Mouse (Mus musculus): Measurements from ENCODE around the gene Thrap3.
A peak's percentile ranks its signal among the peaks of the same experiment; 100 is the strongest.

Gene Thrap3

DNA sequence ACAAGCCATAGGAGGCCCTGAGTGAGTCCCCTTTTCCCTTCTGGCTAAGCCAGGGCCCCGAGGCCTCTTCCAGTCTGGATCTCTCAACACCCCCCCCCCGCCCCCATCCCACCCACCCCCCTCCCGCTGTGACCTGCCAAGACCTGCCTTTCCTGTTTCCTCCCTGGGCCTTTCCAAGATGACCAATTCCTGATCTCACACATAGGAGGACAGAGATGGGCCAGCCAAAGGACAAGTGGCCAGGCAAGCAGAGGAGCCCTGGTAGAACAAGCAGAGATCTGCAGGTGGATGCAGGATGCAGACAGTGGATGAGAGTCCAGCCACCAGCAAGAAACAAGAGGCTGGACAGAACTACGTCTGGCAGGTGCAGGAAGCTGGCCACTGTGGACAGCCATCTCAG is 57.2 kb downstream of the Thrap3 start:
- no peak for DNase-seq (ENCODE audit: low spot score)

DNA sequence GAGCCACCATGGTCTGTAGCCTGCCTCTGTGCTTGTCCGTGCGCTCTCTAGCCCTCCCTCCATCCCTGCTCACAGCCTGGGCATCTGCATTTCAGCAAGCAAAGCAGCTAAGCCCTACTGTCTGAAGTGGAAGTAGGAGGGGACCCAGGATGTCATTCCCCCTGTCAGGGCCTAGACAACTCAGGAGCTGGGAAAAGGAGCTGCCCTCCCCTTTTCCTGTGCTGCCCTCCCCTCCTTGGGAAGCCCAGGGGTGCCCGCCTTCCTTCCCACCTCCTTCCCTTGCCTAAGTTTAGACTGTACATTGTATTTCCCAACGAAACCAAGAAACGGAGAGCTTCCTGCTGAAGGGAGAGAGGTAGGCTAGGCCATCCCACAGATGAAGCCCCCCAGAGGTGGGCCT is 61.5 kb downstream of the Thrap3 start:
- no peak for DNase-seq (ENCODE audit: low spot score)

DNA sequence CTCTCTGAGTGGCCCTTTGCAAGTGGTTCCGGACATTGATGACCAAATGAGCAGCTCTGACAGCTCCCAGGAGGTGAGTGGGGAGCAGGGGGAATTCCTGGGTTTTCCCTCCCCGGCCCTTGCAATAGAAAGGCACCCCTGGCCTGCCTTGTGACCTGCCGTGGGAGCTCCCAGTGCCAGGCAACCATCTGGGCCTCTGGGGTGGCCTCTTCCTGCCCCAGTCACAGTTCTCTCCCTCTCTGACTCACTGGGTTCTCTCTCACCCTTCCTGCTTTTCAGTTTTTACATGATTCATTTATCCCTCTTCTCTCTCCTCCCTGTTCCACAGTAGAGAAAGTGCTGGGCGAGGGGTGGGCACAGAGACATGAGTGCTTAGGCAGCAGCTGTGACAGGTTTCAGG is 64.8 kb downstream of the Thrap3 start:
- no peak for DNase-seq (ENCODE audit: low spot score)

DNA sequence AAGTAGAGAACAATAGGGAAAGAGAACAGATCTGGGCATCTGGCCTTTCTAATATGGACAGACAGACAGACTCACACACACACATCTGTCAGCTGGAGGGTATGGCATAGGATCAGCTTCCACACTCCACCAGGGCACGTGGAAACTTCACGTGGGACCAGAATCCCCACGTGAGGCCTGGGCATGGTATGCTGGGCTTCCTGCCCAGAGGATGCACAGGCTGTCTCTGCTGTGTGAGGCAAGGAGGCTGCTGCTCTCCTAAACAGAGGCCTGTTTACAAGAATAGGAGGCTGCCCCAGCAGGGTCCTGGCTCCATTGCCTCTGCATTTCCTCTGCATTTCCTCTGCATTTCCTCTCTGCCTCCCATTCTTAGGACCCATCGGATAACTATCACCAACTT is 67.9 kb downstream of the Thrap3 start:
- DNase-seq (ENCODE audit: low spot score) = no peak

DNA sequence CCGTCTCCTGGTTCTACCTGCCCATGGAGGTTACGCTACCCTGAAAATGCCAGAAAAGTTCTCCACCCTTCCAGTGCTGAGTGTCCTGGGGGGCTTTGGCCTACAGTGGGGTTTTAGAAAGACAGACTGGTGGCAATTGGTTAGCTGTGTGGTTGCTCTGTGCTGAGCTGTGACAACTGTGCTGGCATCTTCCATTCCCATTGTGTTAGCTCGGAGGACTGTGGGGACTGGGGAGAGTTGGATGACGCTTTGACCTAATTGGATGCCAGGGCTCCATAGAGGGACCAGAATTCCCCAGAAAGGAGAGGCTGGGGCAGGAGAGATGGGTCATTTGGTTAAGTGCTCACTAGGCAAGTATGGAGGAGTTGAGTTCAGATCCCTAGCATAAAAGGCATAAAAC is 68.3 kb downstream of the Thrap3 start:
- no peak for DNase-seq (ENCODE audit: low spot score)

DNA sequence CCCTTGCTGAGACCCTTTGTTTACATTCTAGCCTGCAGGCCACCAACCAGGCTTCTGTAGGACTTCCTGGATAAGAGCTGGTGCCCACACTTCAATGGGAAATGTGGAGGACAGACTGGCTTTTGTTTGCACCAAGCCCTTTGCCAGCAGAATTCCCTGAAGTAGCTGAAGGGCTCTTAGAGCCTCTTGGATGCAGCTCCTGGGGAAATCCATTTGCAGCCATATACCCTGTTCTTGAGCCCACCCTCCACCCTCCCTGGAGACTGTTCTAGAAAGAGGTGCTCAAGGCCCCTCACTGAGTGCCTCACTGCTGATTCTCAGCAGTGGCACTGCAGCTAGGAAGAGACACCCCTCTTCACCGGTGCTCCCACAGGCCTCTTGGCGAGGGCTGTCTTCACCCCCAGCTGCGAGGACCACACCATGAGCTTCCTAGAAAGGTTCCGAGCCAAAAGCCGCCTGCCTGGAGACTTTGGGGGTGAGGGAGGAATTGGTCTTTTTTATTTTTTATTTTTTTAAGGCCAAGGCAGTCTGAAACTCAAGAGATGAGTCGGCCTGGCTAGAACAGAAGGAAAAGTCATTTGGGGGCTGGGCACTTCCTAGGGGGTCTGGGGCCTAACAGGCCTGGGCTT is 69.8 kb downstream of the Thrap3 start:
- peak; percentile 62 for DNase-seq (ENCODE audit: low spot score)

DNA sequence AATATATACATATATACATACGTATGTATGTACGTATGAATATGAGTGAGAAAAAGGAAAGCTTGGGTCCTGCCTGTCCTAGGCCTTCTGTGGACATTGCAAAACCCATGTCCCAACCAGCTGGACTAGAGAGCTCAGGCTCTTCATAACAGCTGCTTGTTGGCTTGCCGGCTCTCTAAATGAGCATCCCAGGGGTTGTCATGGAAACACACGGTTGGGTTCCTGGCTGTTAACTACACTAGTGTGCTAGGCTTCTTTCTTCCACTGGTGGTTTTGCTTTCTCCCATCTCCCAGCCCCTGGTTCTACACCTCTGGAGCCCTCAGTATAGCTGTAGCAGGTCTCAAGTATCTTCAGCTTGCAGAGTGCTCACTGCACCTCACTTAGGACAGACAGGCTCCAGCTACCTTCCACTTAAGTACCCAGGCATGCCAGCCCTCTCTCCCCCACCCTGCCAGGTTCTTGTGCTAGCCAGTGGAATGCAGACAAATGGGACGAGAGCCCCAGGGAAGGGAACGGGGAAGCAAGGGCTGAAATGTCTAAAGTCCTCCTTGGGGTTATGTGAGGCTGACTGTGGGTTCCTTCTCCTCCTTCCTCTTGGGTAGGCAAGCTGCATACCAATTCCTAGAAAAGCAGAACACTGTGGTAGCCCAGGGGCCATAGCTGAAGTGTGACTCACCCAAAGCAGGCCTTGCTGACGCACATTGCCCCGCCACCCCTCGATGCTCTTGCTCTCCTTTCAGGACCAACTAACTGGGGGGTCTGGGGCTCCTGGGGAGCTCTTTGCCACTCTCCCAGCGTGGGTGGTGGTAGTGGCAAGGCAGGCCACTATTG is 71.1 kb downstream of the Thrap3 start:
- DNase-seq (ENCODE audit: low spot score) = peak; percentile 80

DNA sequence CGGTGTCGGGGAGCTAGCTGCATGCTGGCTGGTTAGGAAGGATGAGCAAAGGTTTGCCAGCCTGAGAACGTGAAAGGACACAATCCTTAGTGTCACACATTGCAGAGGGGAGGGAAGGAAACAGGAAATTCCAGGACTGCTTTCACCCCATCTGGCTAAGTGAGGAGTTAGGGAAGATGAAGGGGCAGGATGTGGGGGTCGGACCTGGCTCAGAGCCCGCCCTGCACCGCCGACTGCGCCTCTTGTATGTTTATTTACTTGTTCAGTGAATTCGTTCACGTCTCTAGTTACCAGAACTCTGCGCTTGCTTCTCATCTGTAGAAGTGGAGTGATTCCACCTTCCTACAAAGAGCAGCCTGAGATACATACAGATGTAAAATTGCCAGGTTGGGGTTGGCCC is 72.1 kb downstream of the Thrap3 start:
- peak; percentile 45 for DNase-seq (ENCODE audit: low spot score)

DNA sequence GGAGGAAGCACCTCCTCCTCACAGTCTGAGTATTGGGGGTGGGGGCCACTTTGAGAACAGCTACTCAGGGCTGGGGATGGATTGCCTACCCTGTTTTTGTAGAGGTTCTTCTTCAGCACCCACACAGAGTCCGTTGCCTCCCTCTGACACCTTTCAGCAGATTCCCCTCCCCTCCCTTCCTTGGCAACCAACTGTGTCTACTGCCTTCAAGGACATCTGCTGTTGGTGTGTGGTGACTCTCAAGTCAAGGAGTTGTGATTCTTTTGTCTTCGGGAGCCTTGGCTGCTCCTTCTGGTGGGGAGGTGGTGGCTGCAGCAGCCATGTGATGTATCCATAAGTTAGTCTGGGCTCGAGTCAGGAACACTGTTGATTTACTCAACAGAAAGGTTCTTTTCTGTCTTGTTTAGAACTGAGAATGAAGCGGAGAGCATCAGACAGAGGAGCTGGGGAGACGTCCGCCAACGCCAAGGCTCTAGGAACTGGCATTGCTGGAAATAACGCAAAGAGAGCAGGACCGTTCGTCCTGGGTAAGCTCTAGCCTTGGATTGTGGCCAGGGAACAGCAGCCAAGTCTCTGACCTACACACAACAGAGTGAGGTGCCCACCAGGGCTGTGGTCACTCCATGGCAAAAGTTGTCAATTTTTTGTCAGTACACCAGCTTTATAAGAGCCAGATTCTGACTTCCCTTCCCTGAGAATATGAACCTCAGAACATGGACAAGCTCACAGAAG is 79.1 kb downstream of the Thrap3 start:
- DNase-seq (ENCODE audit: low spot score) = no peak

DNA sequence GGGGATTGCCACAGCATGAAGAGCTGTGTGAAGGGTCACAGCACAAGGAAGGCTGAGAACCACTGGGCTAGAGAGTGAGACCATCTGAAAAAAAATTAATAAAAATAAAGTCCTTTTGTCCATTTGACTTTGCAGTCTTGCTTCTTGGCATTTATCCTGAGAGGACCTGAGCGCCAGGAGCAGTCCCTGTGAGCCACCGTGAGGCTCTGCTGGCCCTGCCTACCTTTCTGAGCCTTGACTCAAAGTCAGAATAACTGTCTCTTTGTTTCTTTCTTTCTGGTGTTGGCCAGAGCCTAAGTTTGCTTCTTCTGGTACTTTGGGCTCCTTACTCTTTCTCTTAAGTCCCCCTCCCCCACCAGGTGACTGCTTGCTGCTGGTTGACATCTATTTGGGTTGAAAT is 82.1 kb downstream of the Thrap3 start:
- DNase-seq (ENCODE audit: low spot score) = no peak

DNA sequence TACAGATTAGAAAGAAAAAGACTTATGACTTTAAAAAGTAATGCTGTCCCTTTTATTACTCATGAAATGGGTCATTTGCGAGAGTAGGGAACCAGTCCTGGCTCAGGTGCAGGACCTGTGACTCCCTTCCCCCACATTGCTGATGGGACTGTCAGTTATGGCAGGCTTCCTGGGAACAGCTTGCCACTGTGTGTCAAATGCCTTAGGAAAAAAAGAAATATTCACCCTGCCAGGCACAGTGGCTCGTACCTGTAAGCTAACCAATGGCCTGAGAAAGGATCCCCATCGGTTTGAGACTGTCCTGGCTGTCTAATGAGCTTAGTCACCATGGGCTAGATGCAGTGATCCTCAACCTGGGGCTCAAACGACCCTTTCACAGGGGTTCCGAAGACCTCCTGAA is 82.5 kb downstream of the Thrap3 start:
- DNase-seq (ENCODE audit: low spot score) = no peak

DNA sequence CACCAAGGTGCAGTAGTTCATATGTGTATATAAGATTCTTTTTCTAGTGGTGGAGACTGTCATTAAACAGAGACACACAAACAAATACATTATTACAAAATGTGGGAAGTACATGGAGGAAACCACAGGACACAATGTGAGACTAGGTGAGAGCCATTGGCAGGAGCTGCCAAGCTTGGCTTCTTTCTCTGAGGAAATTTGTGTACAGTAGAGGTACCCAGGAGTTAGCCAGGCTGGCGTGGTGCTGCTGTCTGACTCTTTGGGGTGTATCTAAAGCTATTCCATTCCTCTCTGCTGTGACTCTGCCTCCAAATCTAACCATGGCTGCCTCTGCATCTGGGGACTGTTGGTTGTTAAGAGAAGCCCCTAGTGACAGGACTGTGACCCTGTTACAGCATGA is 83.5 kb downstream of the Thrap3 start:
- no peak for DNase-seq (ENCODE audit: low spot score)

DNA sequence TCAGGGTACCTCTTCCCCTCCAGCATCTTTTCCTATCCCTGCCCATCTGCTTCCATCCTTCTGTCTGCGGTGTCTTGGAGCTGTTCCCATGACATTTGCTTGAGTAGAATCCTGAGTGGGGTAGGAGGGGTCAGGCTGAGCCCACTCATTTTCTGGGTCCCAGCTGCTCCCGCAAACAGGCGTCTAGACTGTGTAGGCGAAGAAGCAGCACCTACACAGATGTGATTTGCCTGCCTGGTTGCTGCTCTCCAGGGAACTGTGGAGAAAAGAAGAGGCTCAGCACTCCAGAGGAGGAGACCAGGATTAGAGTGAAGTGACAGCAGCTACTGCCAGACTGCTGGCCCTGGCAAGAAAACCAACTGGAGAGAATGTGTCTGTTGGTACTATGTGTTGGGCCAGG is 83.9 kb downstream of the Thrap3 start:
- no peak for DNase-seq (ENCODE audit: low spot score)

DNA sequence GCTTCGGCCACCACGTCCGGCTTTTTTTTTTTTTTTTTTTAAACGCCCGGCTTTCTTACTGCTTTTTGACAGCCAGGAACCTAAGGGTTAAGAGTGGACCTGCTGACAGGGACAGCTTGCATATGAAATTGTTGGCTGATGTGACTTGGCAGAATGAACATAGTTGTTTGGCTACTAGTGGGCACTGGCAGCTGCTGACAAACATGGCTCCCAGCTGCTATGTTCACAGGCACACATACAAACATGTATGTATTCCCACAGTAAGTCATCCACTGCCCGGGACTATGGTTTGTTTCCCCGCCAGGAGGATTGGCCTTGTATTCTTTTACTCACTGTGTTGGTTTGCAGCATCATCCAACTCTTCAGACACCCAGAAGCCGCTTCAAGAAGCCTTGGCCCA is 85.4 kb downstream of the Thrap3 start:
- DNase-seq (ENCODE audit: low spot score) = no peak

DNA sequence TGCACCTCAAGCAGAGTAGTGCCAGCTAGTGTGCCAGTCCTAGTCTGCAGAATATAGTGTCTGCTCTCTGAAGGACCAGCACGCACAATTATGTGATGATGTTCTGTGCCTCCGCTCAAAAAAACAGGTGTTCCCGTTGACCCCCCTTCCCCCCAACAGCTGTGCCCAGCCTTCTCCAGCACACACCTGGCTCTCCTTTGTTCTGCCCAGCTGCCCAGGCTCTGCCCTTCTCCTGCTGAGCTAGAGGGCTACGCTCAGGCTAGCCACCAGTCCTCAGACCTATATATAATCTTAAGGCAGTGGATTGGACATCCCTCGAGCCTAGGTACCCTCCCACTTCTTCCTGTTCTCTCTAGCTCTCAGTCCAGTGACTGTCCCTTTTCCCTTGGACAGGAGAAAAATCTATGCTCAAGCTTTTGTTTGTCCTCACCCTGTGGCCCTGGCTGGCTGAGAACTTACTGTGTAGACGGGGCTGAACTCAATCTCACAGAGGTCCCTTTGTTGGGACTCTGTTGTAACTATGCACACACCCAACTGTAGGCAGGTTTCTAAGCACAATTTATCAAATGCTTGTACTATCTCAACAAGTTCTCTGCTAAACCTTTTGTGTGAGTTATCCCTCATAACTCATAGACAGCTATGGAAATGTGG is 86.6 kb downstream of the Thrap3 start:
- no peak for DNase-seq (ENCODE audit: low spot score)

DNA sequence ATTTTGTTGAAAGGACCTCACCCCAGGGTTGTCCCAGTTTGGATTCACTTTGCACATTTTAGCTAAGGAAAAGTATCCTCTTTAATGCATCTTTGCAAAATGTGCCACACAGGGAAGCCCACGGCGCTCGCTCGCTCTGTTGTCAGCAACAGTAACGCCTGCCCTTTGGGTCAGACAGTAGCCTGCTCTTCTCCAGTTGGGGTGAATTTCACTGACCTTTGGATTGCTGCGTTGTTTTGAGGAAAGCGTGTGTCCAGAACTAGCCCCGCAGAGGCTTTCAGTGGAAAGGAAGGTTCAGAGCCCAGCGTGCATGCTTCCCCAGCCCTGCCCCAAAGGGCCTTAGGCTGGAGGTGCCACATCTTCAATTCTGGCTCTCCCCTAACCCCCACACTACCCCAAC is 87.1 kb downstream of the Thrap3 start:
- DNase-seq (ENCODE audit: low spot score) = no peak
